Mouse (Mus musculus): ENCODE data around the gene Sipa1.
A peak's percentile ranks its signal among the peaks of the same experiment; 100 is the strongest.

GRCm38 (mm10) chr19:5688200-5689087, 24.9 kb upstream of the Sipa1 start, which contains the start of the genes Map3k11 and Pcnx3:
- TF ChIP-seq POLR2A (IDR thresholded peaks at IDR 0.05; ENCODE audit: borderline replicate concordance, control insufficient read depth, low read depth, low read length) (peak; percentile 67; the same call in 1 of the 2 replicates), CTCF (IDR thresholded peaks at IDR 0.05; ENCODE audit: control insufficient read depth, insufficient read depth, low read length) (no peak)

Measured in bone marrow, adult 2 months (tissue).